Mouse (Mus musculus): ENCODE measurements around the gene Eef1akmt2. TPM values are rescaled to one million over a fixed set of nuclear protein-coding genes. Genes with fewer than 3 reads are reported as not detected.

The Eef1akmt2 gene
- polyA plus RNA-seq, 1 experiment from 2014 or later = 31.4 TPM

- ATAC-seq = no peak
- Histone ChIP-seq H3K27me3 (replicated peaks) (no peaks in the 10 kb centered on the region), H3K4me1 (peaks cover 39% of the 10 kb centered on the region), H3K36me3 (no peaks in the 10 kb centered on the region), H3K4me2 (no peak overlapping the region), H3K9me3 (replicated peaks) (no peaks in the 10 kb centered on the region), H3K4me3 (no peak overlapping the region), H3K9ac (no peak overlapping the region), H3K27ac (no peak overlapping the region)
- WGBS (ENCODE audit: insufficient replicate concordance) = 58% methylated on average over 5 of the region's 5 CpGs
Observed at GRCm38 (mm10) chr7:132858043-132858608, 5.7 kb upstream of the Eef1akmt2 start.

GRCm38 (mm10) chr7:132856083-132856482, 3.6 kb upstream of the Eef1akmt2 start:
- no peak for ATAC-seq
- H3K4me1 ChIP-seq = peaks cover 40% of the 10 kb centered on the region
- no peaks in the 10 kb centered on the region for H3K36me3 ChIP-seq
- H3K27me3 ChIP-seq (replicated peaks) = no peaks in the 10 kb centered on the region
- no peak overlapping the region for H3K4me2 ChIP-seq
- H3K27ac ChIP-seq = no peak overlapping the region
- no peak overlapping the region for H3K4me3 ChIP-seq
- 52% methylated on average over 1 of the region's 1 CpGs for WGBS (ENCODE audit: insufficient replicate concordance)
- H3K9ac ChIP-seq = no peak overlapping the region
- no peaks in the 10 kb centered on the region for H3K9me3 ChIP-seq (replicated peaks)

GRCm38 (mm10) chr7:132853946-132854345, 1.5 kb upstream of the Eef1akmt2 start:
- WGBS (ENCODE audit: insufficient replicate concordance) = 53% methylated on average over 4 of the region's 4 CpGs
- Histone ChIP-seq H3K4me1 (peaks cover 28% of the 10 kb centered on the region), H3K36me3 (peaks cover 14% of the 10 kb centered on the region), H3K9ac (no peak overlapping the region), H3K4me2 (no peak overlapping the region), H3K9me3 (replicated peaks) (no peaks in the 10 kb centered on the region), H3K4me3 (no peak overlapping the region), H3K27ac (no peak overlapping the region), H3K27me3 (replicated peaks) (no peaks in the 10 kb centered on the region)
- no peak for ATAC-seq

- peaks cover 24% of the 10 kb centered on the region for H3K4me1 ChIP-seq
- no peak overlapping the region for H3K27ac ChIP-seq
- WGBS (ENCODE audit: insufficient replicate concordance) = 80% methylated on average over 6 of the region's 6 CpGs
- peaks cover 20% of the 10 kb centered on the region for H3K36me3 ChIP-seq
- H3K4me2 ChIP-seq = no peak overlapping the region
- no peak for ATAC-seq
- H3K9ac ChIP-seq = no peak overlapping the region
- no peak overlapping the region for H3K4me3 ChIP-seq
- no peaks in the 10 kb centered on the region for H3K9me3 ChIP-seq (replicated peaks)
- H3K27me3 ChIP-seq (replicated peaks) = no peaks in the 10 kb centered on the region
Observed at GRCm38 (mm10) chr7:132853361-132853760, 888 bp upstream of the Eef1akmt2 start.

GRCm38 (mm10) chr7:132843152-132843551, 9.3 kb downstream of the Eef1akmt2 start:
- Histone ChIP-seq H3K9ac (no peak overlapping the region), H3K4me2 (no peak overlapping the region), H3K9me3 (replicated peaks) (no peaks in the 10 kb centered on the region), H3K36me3 (peaks cover 31% of the 10 kb centered on the region), H3K27me3 (replicated peaks) (no peaks in the 10 kb centered on the region), H3K4me3 (no peak overlapping the region), H3K27ac (no peak overlapping the region), H3K4me1 (no peaks in the 10 kb centered on the region)
- WGBS (ENCODE audit: insufficient replicate concordance) = 59% methylated on average over 3 of the region's 3 CpGs
- ATAC-seq = no peak

GRCm38 (mm10) chr7:132842455-132842854, 10.0 kb downstream of the Eef1akmt2 start:
- H3K36me3 ChIP-seq = peaks cover 28% of the 10 kb centered on the region
- H3K27ac ChIP-seq = no peak overlapping the region
- no peaks in the 10 kb centered on the region for H3K4me1 ChIP-seq
- WGBS (ENCODE audit: insufficient replicate concordance) = 76% methylated on average over 1 of the region's 1 CpGs
- no peak overlapping the region for H3K9ac ChIP-seq
- H3K4me3 ChIP-seq = no peak overlapping the region
- ATAC-seq = no peak
- H3K27me3 ChIP-seq (replicated peaks) = no peaks in the 10 kb centered on the region
- no peak overlapping the region for H3K4me2 ChIP-seq
- no peaks in the 10 kb centered on the region for H3K9me3 ChIP-seq (replicated peaks)

GRCm38 (mm10) chr7:132841287-132841686, 11.2 kb downstream of the Eef1akmt2 start:
- Histone ChIP-seq H3K9ac (no peak overlapping the region), H3K36me3 (peaks cover 27% of the 10 kb centered on the region), H3K9me3 (replicated peaks) (no peaks in the 10 kb centered on the region), H3K4me2 (no peak overlapping the region), H3K27ac (no peak overlapping the region), H3K27me3 (replicated peaks) (no peaks in the 10 kb centered on the region), H3K4me1 (no peaks in the 10 kb centered on the region), H3K4me3 (no peak overlapping the region)
- WGBS (ENCODE audit: insufficient replicate concordance) = 61% methylated on average over 5 of the region's 5 CpGs
- ATAC-seq = no peak

- WGBS (ENCODE audit: insufficient replicate concordance) = 79% methylated on average over 4 of the region's 4 CpGs
- ATAC-seq = no peak
- H3K9me3 ChIP-seq (replicated peaks) = no peaks in the 10 kb centered on the region
Observed at GRCm38 (mm10) chr7:132830955-132831354, 21.5 kb downstream of the Eef1akmt2 start.

GRCm38 (mm10) chr7:132824346-132825022, 28.0 kb downstream of the Eef1akmt2 start:
- H3K4me2 ChIP-seq = no peak overlapping the region
- no peak overlapping the region for H3K9ac ChIP-seq
- peaks cover 6% of the 10 kb centered on the region; the same call in 1 of the 2 replicates for H3K4me1 ChIP-seq
- H3K27me3 ChIP-seq (replicated peaks) = no peaks in the 10 kb centered on the region
- peaks cover 24% of the 10 kb centered on the region for H3K36me3 ChIP-seq
- WGBS (ENCODE audit: insufficient replicate concordance) = 23% methylated on average over 1 of the region's 1 CpGs
- H3K4me3 ChIP-seq = no peak overlapping the region
- no peaks in the 10 kb centered on the region for H3K9me3 ChIP-seq (replicated peaks)
- ATAC-seq = no peak
- H3K27ac ChIP-seq = no peak overlapping the region

More at GRCm38 (mm10) chr7:132830955-132831354, 21.5 kb downstream of the Eef1akmt2 start:
- no peak overlapping the region for H3K9ac ChIP-seq
- H3K4me1 ChIP-seq = no peaks in the 10 kb centered on the region; the same call in 1 of the 2 replicates
- no peaks in the 10 kb centered on the region for H3K27me3 ChIP-seq (replicated peaks)
- H3K4me3 ChIP-seq = no peak overlapping the region
- H3K4me2 ChIP-seq = no peak overlapping the region
- H3K36me3 ChIP-seq = peaks cover 49% of the 10 kb centered on the region
- no peak overlapping the region for H3K27ac ChIP-seq

- Histone ChIP-seq H3K36me3 (peaks cover 24% of the 10 kb centered on the region), H3K4me1 (peaks cover 6% of the 10 kb centered on the region; the same call in 1 of the 2 replicates), H3K4me3 (no peak overlapping the region), H3K27ac (no peak overlapping the region), H3K4me2 (no peak overlapping the region), H3K9ac (no peak overlapping the region), H3K9me3 (replicated peaks) (no peaks in the 10 kb centered on the region), H3K27me3 (replicated peaks) (no peaks in the 10 kb centered on the region)
- no peak for ATAC-seq
Observed at GRCm38 (mm10) chr7:132823832-132824231, 28.6 kb downstream of the Eef1akmt2 start.

- Histone ChIP-seq H3K4me1 (peaks cover 6% of the 10 kb centered on the region; the same call in 1 of the 2 replicates), H3K27me3 (replicated peaks) (no peaks in the 10 kb centered on the region), H3K4me3 (no peak overlapping the region), H3K36me3 (peaks cover 6% of the 10 kb centered on the region), H3K27ac (no peak overlapping the region), H3K4me2 (no peak overlapping the region), H3K9ac (no peak overlapping the region), H3K9me3 (replicated peaks) (no peaks in the 10 kb centered on the region)
- ATAC-seq = no peak
- WGBS (ENCODE audit: insufficient replicate concordance) = 69% methylated on average over 3 of the region's 3 CpGs
Observed at GRCm38 (mm10) chr7:132820692-132821091, 31.8 kb downstream of the Eef1akmt2 start.

- Histone ChIP-seq H3K9ac (no peak overlapping the region), H3K36me3 (no peaks in the 10 kb centered on the region), H3K4me2 (no peak overlapping the region), H3K27me3 (replicated peaks) (peaks cover 10% of the 10 kb centered on the region), H3K9me3 (replicated peaks) (no peaks in the 10 kb centered on the region), H3K4me3 (no peak overlapping the region), H3K27ac (no peak overlapping the region), H3K4me1 (peaks cover 20% of the 10 kb centered on the region)
- WGBS (ENCODE audit: insufficient replicate concordance) = 86% methylated on average over 6 of the region's 6 CpGs
- ATAC-seq = no peak
Observed at GRCm38 (mm10) chr7:132817056-132817455, 35.4 kb downstream of the Eef1akmt2 start.

Data from liver, embryonic 12.5 days (tissue).